Mouse (Mus musculus) MEL (cell line): Measurements from ENCODE around the gene Ttc29. TPM values are rescaled to one million over a fixed set of nuclear protein-coding genes. Genes with fewer than 3 reads are reported as not detected.
A peak's percentile ranks its signal among the peaks of the same experiment; 100 is the strongest.

Source experiments
- DNase-seq: peaks from one replicate; pipeline ENCODE4 v3.0.0; 2011; ENCODE audit warnings: low read depth, low spot score
- H3K27ac ChIP-seq: 2 replicates; pipeline ENCODE4 v1.5.1; 2012; ENCODE audit warnings: low read depth, mild to moderate bottlenecking, control low read depth, low read length, moderate library complexity; ENCODE audit not compliant: control insufficient read depth
- H3K27me3 ChIP-seq, 2 experiments: fragments of 150-350 bp in 1 of 2; sonication (generic) in 1 of 2; 2 replicates each; pipeline ENCODE4 v1.6.1; 2012; ENCODE audit warnings: low read length in 2 of 2, mild to moderate bottlenecking in 2 of 2, improper control_type of control experiment in 1 of 2, moderate library complexity in 1 of 2; ENCODE audit not compliant: insufficient read depth in 2 of 2, control insufficient read depth in 1 of 2
- H3K36me3 ChIP-seq, 2 experiments: 2 replicates each; pipeline ENCODE4 v1.6.1; 2012 to 2014; ENCODE audit warnings: low read length in 2 of 2, improper control_type of control experiment in 1 of 2, inconsistent platforms in 1 of 2, mild to moderate bottlenecking in 1 of 2; ENCODE audit not compliant: insufficient read depth in 2 of 2, control insufficient read depth in 1 of 2
- H3K4me1 ChIP-seq, 2 experiments: fragments of 150-350 bp in 1 of 2; sonication (generic) in 1 of 2; 2 replicates each; pipeline ENCODE4 v1.6.1; 2012; ENCODE audit warnings: low read length in 2 of 2, improper control_type of control experiment in 1 of 2, mild to moderate bottlenecking in 1 of 2; ENCODE audit not compliant: insufficient read depth in 2 of 2, control insufficient read depth in 1 of 2
- H3K4me3 ChIP-seq, 2 experiments: fragments of 150-350 bp in 1 of 2; sonication (generic) in 1 of 2; 2 replicates each; pipeline ENCODE4 v1.5.1; 2012; ENCODE audit warnings: low read depth in 2 of 2, low read length in 2 of 2, mild to moderate bottlenecking in 2 of 2, moderate library complexity in 2 of 2, control low read depth in 1 of 2, improper control_type of control experiment in 1 of 2; ENCODE audit not compliant: control insufficient read depth in 1 of 2, insufficient read depth in 1 of 2
- H3K79me2 ChIP-seq: 2 replicates; pipeline ENCODE4 v1.6.1; 2012; ENCODE audit warnings: mild to moderate bottlenecking, low read length, moderate library complexity; ENCODE audit not compliant: control insufficient read depth, poor library complexity, insufficient read depth
- H3K9ac ChIP-seq: 2 replicates; pipeline ENCODE4 v1.6.1; 2012; ENCODE audit warnings: low read depth, mild to moderate bottlenecking, control low read depth, low read length, moderate library complexity; ENCODE audit not compliant: control insufficient read depth, poor library complexity, severe bottlenecking
- H3K9me3 ChIP-seq: fragments of 150-350 bp; sonication (generic); replicated peaks from 2 replicates; pipeline ENCODE4 v1.6.1; 2012; ENCODE audit warnings: mild to moderate bottlenecking, low read length, improper control_type of control experiment, moderate library complexity; ENCODE audit not compliant: insufficient read depth
- CHD2 ChIP-seq: IDR thresholded peaks from 2 replicates; pipeline ENCODE4 v1.6.1; 2011; ENCODE audit warnings: low read length, improper control_type of control experiment
- CTCF ChIP-seq, 3 experiments: IDR thresholded peaks in 2 of 3; conservative IDR thresholded peaks in 1 of 3; 2 replicates each; pipeline ENCODE4 v1.5.1; 2011 to 2012; ENCODE audit warnings: low read length in 3 of 3, low read depth in 2 of 3, mild to moderate bottlenecking in 2 of 3, improper control_type of control experiment in 1 of 3, inconsistent platforms in 1 of 3, mixed read lengths in 1 of 3, moderate library complexity in 1 of 3; ENCODE audit not compliant: control insufficient read depth in 1 of 3, insufficient read depth in 1 of 3, poor library complexity in 1 of 3, severe bottlenecking in 1 of 3
- E2F4 ChIP-seq: IDR thresholded peaks from 2 replicates; pipeline ENCODE4 v1.6.1; 2011; ENCODE audit warnings: low read depth, low read length, improper control_type of control experiment, borderline replicate concordance
- ELF1 ChIP-seq: IDR thresholded peaks from 2 replicates; pipeline ENCODE4 v1.6.1; 2014; ENCODE audit warnings: low read depth, mild to moderate bottlenecking, inconsistent platforms, low read length, improper control_type of control experiment, moderate library complexity
- EP300 ChIP-seq, 2 experiments: IDR thresholded peaks; 2 replicates each; pipeline ENCODE4 v1.6.1; 2011; ENCODE audit warnings: improper control_type of control experiment in 2 of 2, low read length in 2 of 2, low read depth in 1 of 2, mild to moderate bottlenecking in 1 of 2
- GABPA ChIP-seq: IDR thresholded peaks from 2 replicates; pipeline ENCODE4 v1.6.1; 2012; ENCODE audit warnings: low read depth, mild to moderate bottlenecking, inconsistent platforms, low read length, improper control_type of control experiment, moderate library complexity
- HCFC1 ChIP-seq: IDR thresholded peaks from 2 replicates; pipeline ENCODE4 v1.6.1; 2012; ENCODE audit warnings: low read depth, mild to moderate bottlenecking, inconsistent platforms, low read length, improper control_type of control experiment, moderate library complexity
- KAT2A ChIP-seq: conservative IDR thresholded peaks from 2 replicates; pipeline ENCODE4 v1.6.1; 2012; ENCODE audit warnings: low read depth, low read length, improper control_type of control experiment, inconsistent platforms
- MAX ChIP-seq: IDR thresholded peaks from 2 replicates; pipeline ENCODE4 v1.6.1; 2011; ENCODE audit warnings: low read length, improper control_type of control experiment
- MAZ ChIP-seq: IDR thresholded peaks from 2 replicates; pipeline ENCODE4 v1.6.1; 2012; ENCODE audit warnings: low read depth, mild to moderate bottlenecking, inconsistent platforms, low read length, improper control_type of control experiment
- MEF2A ChIP-seq: IDR thresholded peaks from 2 replicates; pipeline ENCODE4 v1.6.1; 2014; ENCODE audit warnings: low read depth, mild to moderate bottlenecking, inconsistent platforms, low read length, improper control_type of control experiment; ENCODE audit not compliant: poor library complexity, insufficient replicate concordance, severe bottlenecking; ENCODE audit errors: extremely low read depth
- MYB ChIP-seq: IDR thresholded peaks from 2 replicates; pipeline ENCODE4 v1.6.1; 2011; ENCODE audit warnings: mild to moderate bottlenecking, low read depth, low read length, improper control_type of control experiment
- NRF1 ChIP-seq: IDR thresholded peaks from 2 replicates; pipeline ENCODE4 v1.6.1; 2014; ENCODE audit warnings: low read depth, mild to moderate bottlenecking, inconsistent platforms, low read length, improper control_type of control experiment, moderate library complexity; ENCODE audit not compliant: poor library complexity, insufficient read depth, severe bottlenecking
- POLR2AphosphoS5 ChIP-seq: IDR thresholded peaks from 2 replicates; pipeline ENCODE4 v1.6.1; 2012; ENCODE audit warnings: low read depth, borderline replicate concordance, mild to moderate bottlenecking, inconsistent platforms, low read length, moderate library complexity, mixed read lengths
- RAD21 ChIP-seq: IDR thresholded peaks from 2 replicates; pipeline ENCODE4 v1.6.1; 2011; ENCODE audit warnings: mild to moderate bottlenecking, low read depth, low read length, improper control_type of control experiment
- SIN3A ChIP-seq: IDR thresholded peaks from 2 replicates; pipeline ENCODE4 v1.6.1; 2012; ENCODE audit warnings: low read length, improper control_type of control experiment, inconsistent platforms
- SMC3 ChIP-seq: IDR thresholded peaks from 2 replicates; pipeline ENCODE4 v1.6.1; 2011; ENCODE audit warnings: low read depth, low read length, improper control_type of control experiment
- TBP ChIP-seq: IDR thresholded peaks from 2 replicates; pipeline ENCODE4 v1.8.0; 2011; ENCODE audit warnings: low read depth, low read length, improper control_type of control experiment
- TCF12 ChIP-seq: IDR thresholded peaks from 2 replicates; pipeline ENCODE4 v1.6.1; 2014; ENCODE audit warnings: low read depth, mild to moderate bottlenecking, inconsistent platforms, low read length, improper control_type of control experiment, moderate library complexity
- UBTF ChIP-seq: IDR thresholded peaks from 2 replicates; pipeline ENCODE4 v1.6.1; 2012; ENCODE audit warnings: low read depth, mild to moderate bottlenecking, inconsistent platforms, low read length, improper control_type of control experiment, moderate library complexity, borderline replicate concordance; ENCODE audit not compliant: insufficient read depth
- USF1 ChIP-seq: IDR thresholded peaks from 2 replicates; pipeline ENCODE4 v1.6.1; 2014; ENCODE audit warnings: low read depth, mild to moderate bottlenecking, inconsistent platforms, low read length, improper control_type of control experiment, moderate library complexity
- ZC3H11A ChIP-seq: IDR thresholded peaks from 2 replicates; pipeline ENCODE4 v1.6.1; 2012; ENCODE audit warnings: low read depth, mild to moderate bottlenecking, inconsistent platforms, low read length, improper control_type of control experiment
- ZKSCAN1 ChIP-seq: IDR thresholded peaks from 2 replicates; pipeline ENCODE4 v1.6.1; 2012; ENCODE audit warnings: low read depth, mild to moderate bottlenecking, inconsistent platforms, low read length, improper control_type of control experiment, moderate library complexity
- ZMIZ1 ChIP-seq: IDR thresholded peaks from 2 replicates; pipeline ENCODE4 v1.6.1; 2012; ENCODE audit warnings: low read depth, mild to moderate bottlenecking, inconsistent platforms, low read length, improper control_type of control experiment, moderate library complexity
- ZNF384 ChIP-seq: IDR thresholded peaks from 2 replicates; pipeline ENCODE4 v1.6.1; 2012; ENCODE audit warnings: low read depth, mild to moderate bottlenecking, inconsistent platforms, low read length, improper control_type of control experiment
- polyA plus RNA-seq, 2 experiments: library from polyadenylated mRNA; stranded (reverse) in 1 of 2; unstranded in 1 of 2; fragments of >175 nt in 1 of 2; fragments of >200 nt in 1 of 2; gene quantifications; 2 replicates each; pipeline versions ENCODE4 v1.2.1 to v1.2.4; 2012; ENCODE audit warnings: low replicate concordance in 2 of 2, low read depth in 1 of 2; ENCODE audit not compliant: insufficient read length in 2 of 2, insufficient read depth in 1 of 2, missing spikeins in 1 of 2
- total RNA-seq: library from RNA; depleted of rRNA; stranded (reverse); fragments of 300-350 nt; gene quantifications from 2 replicates; pipeline ENCODE4 v1.2.3, GENCODE M21; 2012

Ttc29 gene
- total and polyA plus RNA-seq, 3 experiments: not detected

- H3K9me3 ChIP-seq: no peaks in the 10 kb centered on the region
- TF ChIP-seq HCFC1: no peak
- TF ChIP-seq KAT2A: no peak
- TF ChIP-seq NRF1: no peak
- no peak for TF ChIP-seq POLR2AphosphoS5
- TF ChIP-seq UBTF: no peak
- peak; percentile 45 for TF ChIP-seq ZC3H11A
- TF ChIP-seq ZMIZ1: no peak
- TF ChIP-seq USF1: peak; percentile 35; the same call in 1 of the 2 replicates
- TF ChIP-seq MEF2A: no peak
- TF ChIP-seq RAD21: peak; percentile 56
- no peak for TF ChIP-seq GABPA
- TF ChIP-seq MAX: no peak
- peak; percentile 38 to 73; a peak in 3 of 4 replicates for TF ChIP-seq EP300 (IDR thresholded peaks at IDR 0.05; ENCODE audit: low read depth in 1 of 2, low read length in 2 of 2)
- no peak for TF ChIP-seq ZKSCAN1
- peak; percentile 29; the same call in 1 of the 2 replicates for TF ChIP-seq MYB
- TF ChIP-seq MAZ: no peak
- peak; percentile 4 to 48 (median 5); a peak in 2 of 6 replicates for TF ChIP-seq CTCF (IDR thresholded peaks at IDR 0.05 in 2 of 3, conservative IDR thresholded peaks at IDR 0.05 in 1 of 3; ENCODE audit: control insufficient read depth in 1 of 3, insufficient read depth in 1 of 3, low read depth in 2 of 3, low read length in 3 of 3, poor library complexity in 1 of 3, severe bottlenecking in 1 of 3)
- no peak for TF ChIP-seq ZNF384
- no peak for TF ChIP-seq TBP
- no peak for TF ChIP-seq SIN3A
- TF ChIP-seq CHD2: no peak
- TF ChIP-seq SMC3: peak; percentile 39; the same call in 1 of the 2 replicates
- no peak for TF ChIP-seq ELF1
- TF ChIP-seq E2F4: no peak
- TF ChIP-seq TCF12: no peak
- TF ChIP-seq, all 39 proteins: peak for 7
- Histone ChIP-seq H3K27ac (no peak overlapping the region), H3K9ac (no peak overlapping the region), H3K36me3 (no peaks in the 10 kb centered on the region), H3K4me3 (peak overlapping the region in 1 of 2 experiments; percentile 11; a peak in 1 of 4 replicates), H3K79me2 (no peaks in the 10 kb centered on the region), H3K4me1 (no peaks in the 10 kb centered on the region), H3K27me3 (no peaks in the 10 kb centered on the region; a peak in 1 of 4 replicates)
- DNase-seq: peak; percentile 54
Measured at GRCm38 (mm10) chr8:78237972-78238675, 25.0 kb downstream of the Ttc29 start.
